Mouse (Mus musculus): ENCODE measurements around the gene Il5ra. TPM values are rescaled to one million over a fixed set of nuclear protein-coding genes. Genes with fewer than 3 reads are reported as not detected.

Il5ra gene
- total RNA-seq, 1 experiment, result 0.27 TPM

DNA sequence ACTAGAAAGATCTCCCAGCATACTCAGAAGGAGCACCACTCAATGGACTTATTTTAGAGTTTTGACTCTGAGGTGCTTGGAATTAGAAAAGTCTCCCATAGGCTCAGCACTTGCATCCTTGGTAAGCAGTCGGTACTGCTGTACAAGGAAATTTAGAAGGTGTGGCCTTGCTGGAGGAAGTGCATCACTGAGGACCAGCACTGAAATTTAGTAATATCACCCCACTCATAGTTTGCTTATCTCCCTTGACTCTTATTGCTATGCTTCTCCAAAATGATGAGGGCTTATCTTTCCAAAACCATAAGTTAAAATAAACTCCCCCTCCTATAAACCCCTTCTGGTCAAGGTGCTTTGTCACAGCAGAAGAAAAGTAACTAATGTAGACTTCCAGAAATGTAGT, 12.6 kb upstream of the Il5ra start:
- no peak overlapping the region for H3K27ac ChIP-seq (ENCODE audit: insufficient read depth, low read depth, low read length, poor library complexity, severe bottlenecking)
- in situ Hi-C loops (cut with MboI; ENCODE audit: low sequenced_read_pairs in 2 of 2, unreplicated experiment in 2 of 2), result no loop called here
- H3K9ac ChIP-seq (ENCODE audit: insufficient read depth, low read depth, low read length, poor library complexity, severe bottlenecking), result no peak overlapping the region
- H3K4me3 ChIP-seq (ENCODE audit: insufficient read depth in 1 of 2, low read depth in 1 of 2, low read length in 2 of 2, poor library complexity in 1 of 2, severe bottlenecking in 1 of 2), result no peak overlapping the region
- no peaks in the 10 kb centered on the region for H3K36me3 ChIP-seq (ENCODE audit: control insufficient read depth, insufficient read depth, low read length, poor library complexity, severe bottlenecking)
- H3K4me1 ChIP-seq (ENCODE audit: control insufficient read depth in 2 of 2, insufficient read depth in 2 of 2, low read length in 2 of 2, poor library complexity in 1 of 2), result no peaks in the 10 kb centered on the region
- no peak for DNase-seq (ENCODE audit: low read depth, low spot score)
- no peak for TF ChIP-seq MAFK (IDR thresholded peaks at IDR 0.05; ENCODE audit: insufficient read depth, low read depth, low read length)
- TF ChIP-seq ZNF384 (IDR thresholded peaks at IDR 0.05; ENCODE audit: low read depth, low read length), result no peak
- TF ChIP-seq CHD2 (IDR thresholded peaks at IDR 0.05; ENCODE audit: low read depth, low read length), result no peak
- TF ChIP-seq HCFC1 (IDR thresholded peaks at IDR 0.05; ENCODE audit: borderline replicate concordance, insufficient read depth, low read length), result no peak
- no peak for TF ChIP-seq ZC3H11A (IDR thresholded peaks at IDR 0.05; ENCODE audit: borderline replicate concordance, low read depth, low read length)
- H3K9me3 ChIP-seq (ENCODE audit: control insufficient read depth, insufficient read depth, low read depth, low read length), result no peaks in the 10 kb centered on the region

DNA sequence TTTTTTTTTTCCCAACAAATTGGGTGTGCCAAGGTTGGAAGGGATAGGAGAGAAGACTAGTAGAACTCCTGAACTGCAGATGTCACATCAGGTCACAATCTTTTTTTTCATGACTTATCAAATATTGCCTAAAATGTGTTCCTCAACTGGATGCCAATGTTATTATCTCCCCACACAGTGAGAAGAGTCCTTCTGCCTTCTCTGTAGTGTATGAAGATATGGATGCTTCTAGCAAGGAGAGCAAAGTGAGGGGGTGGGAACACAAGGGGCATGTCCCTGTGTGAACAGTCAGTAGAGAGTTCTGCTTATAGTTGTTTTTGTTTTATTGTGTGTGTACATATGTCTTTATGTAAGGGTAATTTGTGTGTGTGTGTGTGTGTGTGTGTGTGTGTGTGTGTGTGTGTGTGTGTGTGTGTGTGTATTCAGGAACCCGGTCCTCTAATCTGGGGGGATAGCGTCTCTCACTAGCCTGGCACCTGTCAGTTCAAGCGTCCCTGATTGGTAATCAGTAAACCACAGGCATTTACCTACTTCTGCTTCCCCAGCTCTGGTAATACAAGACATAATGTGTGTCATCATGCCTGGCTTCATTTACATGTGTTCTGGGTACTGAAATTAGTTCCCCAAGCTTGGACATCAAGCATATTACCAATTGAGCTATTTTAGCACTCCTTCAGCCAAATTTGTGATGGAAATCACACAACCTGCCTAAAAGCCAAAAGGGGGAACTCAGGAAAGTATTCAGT, 11.8 kb upstream of the Il5ra start:
- DNase-seq (ENCODE audit: low read depth, low spot score), result no peak
- H3K36me3 ChIP-seq (ENCODE audit: control insufficient read depth, insufficient read depth, low read length, poor library complexity, severe bottlenecking), result no peaks in the 10 kb centered on the region
- H3K4me1 ChIP-seq (ENCODE audit: control insufficient read depth in 2 of 2, insufficient read depth in 2 of 2, low read length in 2 of 2, poor library complexity in 1 of 2), result no peaks in the 10 kb centered on the region
- H3K9ac ChIP-seq (ENCODE audit: insufficient read depth, low read depth, low read length, poor library complexity, severe bottlenecking), result no peak overlapping the region
- H3K9me3 ChIP-seq (ENCODE audit: control insufficient read depth, insufficient read depth, low read depth, low read length), result no peaks in the 10 kb centered on the region
- H3K4me3 ChIP-seq (ENCODE audit: insufficient read depth in 1 of 2, low read depth in 1 of 2, low read length in 2 of 2, poor library complexity in 1 of 2, severe bottlenecking in 1 of 2), result no peak overlapping the region
- TF ChIP-seq HCFC1 (IDR thresholded peaks at IDR 0.05; ENCODE audit: borderline replicate concordance, insufficient read depth, low read length) (no peak), ZC3H11A (IDR thresholded peaks at IDR 0.05; ENCODE audit: borderline replicate concordance, low read depth, low read length) (no peak), CHD2 (IDR thresholded peaks at IDR 0.05; ENCODE audit: low read depth, low read length) (no peak), ZNF384 (IDR thresholded peaks at IDR 0.05; ENCODE audit: low read depth, low read length) (no peak), MAFK (IDR thresholded peaks at IDR 0.05; ENCODE audit: insufficient read depth, low read depth, low read length) (no peak)
- in situ Hi-C loops (cut with MboI; ENCODE audit: low sequenced_read_pairs in 2 of 2, unreplicated experiment in 2 of 2), result no loop called here
- no peak overlapping the region for H3K27ac ChIP-seq (ENCODE audit: insufficient read depth, low read depth, low read length, poor library complexity, severe bottlenecking)

DNA sequence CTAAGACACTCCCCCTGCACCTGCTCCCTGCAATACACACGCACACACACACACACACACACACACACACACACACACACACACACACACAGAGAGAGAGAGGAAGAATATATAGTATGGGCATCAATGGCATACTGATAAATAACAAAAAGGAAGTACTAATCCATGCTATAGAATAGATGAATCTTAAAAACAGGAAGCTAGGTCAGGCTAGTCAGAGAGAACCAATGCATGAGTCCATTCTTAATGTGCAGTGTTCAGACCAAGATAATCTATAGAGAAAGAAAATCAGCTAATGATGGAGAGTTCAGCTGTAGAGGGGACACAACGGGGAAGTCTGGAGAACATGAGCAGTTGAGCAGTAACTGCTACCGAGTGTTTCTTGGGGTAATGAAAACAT, 9.5 kb upstream of the Il5ra start:
- Histone ChIP-seq H3K36me3 (ENCODE audit: control insufficient read depth, insufficient read depth, low read length, poor library complexity, severe bottlenecking) (no peaks in the 10 kb centered on the region), H3K9ac (ENCODE audit: insufficient read depth, low read depth, low read length, poor library complexity, severe bottlenecking) (no peak overlapping the region), H3K4me1 (ENCODE audit: control insufficient read depth in 2 of 2, insufficient read depth in 2 of 2, low read length in 2 of 2, poor library complexity in 1 of 2) (no peaks in the 10 kb centered on the region), H3K27ac (ENCODE audit: insufficient read depth, low read depth, low read length, poor library complexity, severe bottlenecking) (no peak overlapping the region), H3K9me3 (ENCODE audit: control insufficient read depth, insufficient read depth, low read depth, low read length) (no peaks in the 10 kb centered on the region), H3K4me3 (ENCODE audit: insufficient read depth in 1 of 2, low read depth in 1 of 2, low read length in 2 of 2, poor library complexity in 1 of 2, severe bottlenecking in 1 of 2) (no peak overlapping the region)
- no peak for DNase-seq (ENCODE audit: low read depth, low spot score)
- in situ Hi-C loops (cut with MboI; ENCODE audit: low sequenced_read_pairs in 2 of 2, unreplicated experiment in 2 of 2), result no loop called here
- TF ChIP-seq HCFC1 (IDR thresholded peaks at IDR 0.05; ENCODE audit: borderline replicate concordance, insufficient read depth, low read length) (no peak), CHD2 (IDR thresholded peaks at IDR 0.05; ENCODE audit: low read depth, low read length) (no peak), ZNF384 (IDR thresholded peaks at IDR 0.05; ENCODE audit: low read depth, low read length) (no peak), ZC3H11A (IDR thresholded peaks at IDR 0.05; ENCODE audit: borderline replicate concordance, low read depth, low read length) (no peak), MAFK (IDR thresholded peaks at IDR 0.05; ENCODE audit: insufficient read depth, low read depth, low read length) (no peak)

DNA sequence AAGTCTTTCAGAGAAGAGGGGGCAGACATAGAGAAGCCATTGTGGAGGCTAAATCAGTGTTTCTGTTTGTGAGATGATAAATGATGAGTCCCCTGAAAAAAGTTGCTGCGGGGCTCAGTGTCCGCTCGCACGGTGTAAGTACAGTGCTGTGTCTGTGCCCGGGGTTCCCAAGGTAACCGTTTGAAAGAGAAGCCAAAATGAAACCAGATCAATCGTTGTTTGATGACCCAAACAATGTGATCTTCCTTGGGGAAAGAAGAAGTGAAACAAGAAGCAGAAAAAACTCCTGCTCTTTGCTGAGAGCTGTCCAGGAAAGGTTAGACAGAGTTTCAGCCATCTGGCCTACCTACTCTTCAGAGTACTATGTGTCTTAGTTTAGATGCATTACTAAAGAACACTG, 1.5 kb upstream of the Il5ra start:
- in situ Hi-C loops (cut with MboI; ENCODE audit: low sequenced_read_pairs in 2 of 2, unreplicated experiment in 2 of 2), result no loop called here
- Histone ChIP-seq H3K4me1 (ENCODE audit: control insufficient read depth in 2 of 2, insufficient read depth in 2 of 2, low read length in 2 of 2, poor library complexity in 1 of 2) (no peaks in the 10 kb centered on the region), H3K36me3 (ENCODE audit: control insufficient read depth, insufficient read depth, low read length, poor library complexity, severe bottlenecking) (no peaks in the 10 kb centered on the region), H3K9ac (ENCODE audit: insufficient read depth, low read depth, low read length, poor library complexity, severe bottlenecking) (no peak overlapping the region), H3K9me3 (ENCODE audit: control insufficient read depth, insufficient read depth, low read depth, low read length) (no peaks in the 10 kb centered on the region), H3K27ac (ENCODE audit: insufficient read depth, low read depth, low read length, poor library complexity, severe bottlenecking) (no peak overlapping the region), H3K4me3 (ENCODE audit: insufficient read depth in 1 of 2, low read depth in 1 of 2, low read length in 2 of 2, poor library complexity in 1 of 2, severe bottlenecking in 1 of 2) (no peak overlapping the region)
- TF ChIP-seq MAFK (IDR thresholded peaks at IDR 0.05; ENCODE audit: insufficient read depth, low read depth, low read length), result no peak
- TF ChIP-seq ZC3H11A (IDR thresholded peaks at IDR 0.05; ENCODE audit: borderline replicate concordance, low read depth, low read length), result no peak
- no peak for TF ChIP-seq ZNF384 (IDR thresholded peaks at IDR 0.05; ENCODE audit: low read depth, low read length)
- no peak for TF ChIP-seq HCFC1 (IDR thresholded peaks at IDR 0.05; ENCODE audit: borderline replicate concordance, insufficient read depth, low read length)
- DNase-seq (ENCODE audit: low read depth, low spot score), result no peak
